Mouse (Mus musculus) T-helper 17 cell (primary cell): ENCODE results near the gene Slc39a11.

Source experiments
- in situ Hi-C, 2 experiments: fragments of 300-600 bp; cut with MboI, MseI; formaldehyde crosslinking; loops; 1 replicate in 1 of 2; 2 replicates in 1 of 2; pipeline ENCODE4 v1.15.1; 2025; ENCODE audit warnings: high pct_unique_total_duplicates in 2 of 2

The Slc39a11 gene

DNA sequence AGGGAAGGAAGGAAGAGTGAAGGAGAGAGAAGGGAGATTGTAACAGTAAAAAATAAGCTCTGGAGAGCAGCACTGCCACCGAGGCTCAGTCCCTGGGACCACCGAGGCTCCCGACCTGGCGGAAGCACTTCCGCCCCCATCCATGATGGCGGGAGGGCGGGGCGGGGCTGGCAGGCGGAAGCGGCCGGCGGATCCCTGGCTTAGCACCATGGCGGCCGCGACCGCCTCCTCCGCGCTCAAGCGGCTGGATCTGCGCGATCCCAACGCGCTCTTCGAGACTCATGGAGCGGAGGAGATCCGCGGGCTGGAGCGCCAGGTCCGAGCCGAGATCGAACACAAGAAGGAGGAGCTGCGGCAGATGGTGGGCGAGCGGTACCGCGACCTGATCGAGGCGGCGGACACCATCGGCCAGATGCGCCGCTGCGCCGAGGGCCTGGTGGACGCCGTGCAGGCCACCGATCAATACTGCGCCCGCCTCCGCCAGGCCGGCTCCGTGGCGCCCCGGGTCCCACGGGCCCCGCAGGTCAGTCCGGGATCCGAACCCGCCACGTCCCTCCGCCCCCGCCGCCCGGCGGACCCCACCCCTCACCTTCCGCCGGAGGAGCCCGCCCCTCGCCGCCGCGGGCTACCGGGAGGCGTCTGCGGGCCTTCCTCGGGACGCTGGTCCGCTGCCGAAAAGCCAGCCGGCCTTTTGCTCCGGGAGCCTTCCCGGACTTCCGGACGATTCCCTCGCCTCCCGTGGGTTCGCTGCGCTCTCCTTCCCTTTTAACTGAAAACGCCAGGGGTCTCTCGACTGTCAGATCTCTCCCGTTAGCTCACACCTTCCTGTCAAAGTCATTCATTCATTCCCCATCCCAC lies at the start of gene Slc39a11:
Gene Slc39a11 (minus strand): TSS at position 727 of the 858 bp plus-strand sequence.
- in situ Hi-C loops: loop anchor here (25.0 kb wide), 2 partner anchors 1013 to 1763 kb away; partner anchors contain the start of genes Atp5h (in 1 of the 2), Kctd2 (in 1 of the 2), Mrpl58 (in 1 of the 2) and Rpl38 (in 1 of the 2)

DNA sequence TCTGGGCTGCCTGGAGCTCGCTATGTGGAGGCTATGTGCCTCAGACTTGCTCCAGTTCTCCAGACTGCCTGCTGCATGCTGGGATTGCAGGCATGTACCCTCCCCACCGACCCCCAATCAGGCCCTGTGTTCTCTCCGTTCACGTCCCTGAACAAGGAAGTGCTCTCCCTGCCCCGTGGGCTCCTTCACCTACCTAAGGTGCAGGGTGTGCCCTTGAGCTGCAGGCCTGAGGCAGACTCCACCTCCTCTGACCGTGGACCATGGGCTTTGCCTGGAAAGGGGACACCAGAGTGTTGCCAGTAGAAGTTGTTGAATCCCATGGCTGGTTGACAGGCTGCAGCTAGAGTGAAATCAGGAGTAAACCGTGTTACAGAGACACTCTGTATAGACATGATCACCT lies 49.8 kb upstream of the Slc39a11 start:
- in situ Hi-C loops: loop anchor here (5.0 to 25.0 kb wide), 5 partner anchors 48 to 738 kb away; no protein-coding TSS in a partner anchor

GRCm38 (mm10) chr11:113698013-113698545 lies 48.2 kb upstream of the Slc39a11 start:
- in situ Hi-C loops: loop anchor here in 1 of 2 experiments (5.0 kb wide), 1 partner anchor 49 kb away; no protein-coding TSS in a partner anchor

DNA sequence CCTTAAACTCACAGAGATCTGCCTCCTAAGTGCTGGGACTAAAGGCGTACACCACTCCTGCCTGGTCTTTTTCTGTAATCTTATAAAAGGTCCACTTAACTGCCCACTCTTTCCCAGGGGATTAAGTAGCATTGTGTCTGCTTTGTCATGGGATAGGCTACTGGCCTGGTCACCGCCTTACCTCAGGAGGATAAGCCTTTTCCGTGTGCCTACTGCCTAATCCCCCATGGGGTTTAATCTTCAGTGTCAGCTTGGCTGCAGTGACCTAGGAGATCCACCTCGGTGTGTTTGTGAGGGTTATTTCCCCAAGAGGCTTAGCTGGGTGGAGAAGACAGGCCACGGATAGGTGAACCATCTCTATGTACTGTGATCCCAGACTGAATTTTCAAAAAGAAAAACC lies 47.7 kb upstream of the Slc39a11 start:
- in situ Hi-C loops: loop anchor here in 1 of 2 experiments (5.0 kb wide), 1 partner anchor 50 kb away; no protein-coding TSS in a partner anchor

DNA sequence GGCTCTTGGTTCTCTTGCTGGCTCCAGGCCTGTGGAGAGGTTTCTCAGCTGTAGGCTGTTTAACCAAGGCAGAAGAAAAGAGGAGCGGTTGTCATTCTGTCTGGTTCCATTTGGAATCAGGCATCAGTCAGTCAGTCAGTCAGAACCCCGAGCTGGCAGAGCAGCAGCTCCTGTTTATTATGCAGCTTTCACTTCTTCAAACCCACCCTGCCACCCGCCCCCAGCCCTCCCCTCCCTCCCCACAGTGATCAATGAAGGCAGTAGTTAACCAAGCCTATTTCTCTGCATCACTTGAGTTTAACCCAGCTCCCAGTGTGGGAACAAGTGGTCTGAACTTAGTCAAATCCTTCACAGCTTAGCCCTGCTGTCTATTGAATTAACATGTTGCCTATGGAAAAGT lies 42.0 kb upstream of the Slc39a11 start:
- in situ Hi-C loops: no loop called here

- in situ Hi-C loops: no loop called here
Observed at GRCm38 (mm10) chr11:113691318-113691717, 41.4 kb upstream of the Slc39a11 start.

DNA sequence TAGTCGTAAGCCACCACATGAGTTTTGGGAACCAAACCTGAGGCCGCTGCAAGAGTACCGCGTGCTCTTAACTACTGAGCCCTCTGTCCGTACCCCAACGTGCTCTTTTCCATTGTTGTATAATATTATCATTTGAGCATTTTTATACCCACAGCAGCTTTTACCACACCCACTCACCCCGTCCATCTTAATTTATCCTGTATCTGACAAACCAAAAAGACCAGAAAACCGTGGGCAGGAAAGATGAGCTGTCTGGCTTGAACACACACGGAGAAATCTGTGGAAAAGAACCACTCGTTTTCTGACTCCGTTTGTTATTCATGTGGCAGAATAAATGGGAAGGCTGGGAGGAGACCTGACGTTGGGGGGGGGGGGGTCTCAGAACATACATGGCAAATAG lies 40.6 kb upstream of the Slc39a11 start:
- in situ Hi-C loops: no loop called here

- in situ Hi-C loops: no loop called here
Observed at GRCm38 (mm10) chr11:113687031-113687430, 37.2 kb upstream of the Slc39a11 start.

DNA sequence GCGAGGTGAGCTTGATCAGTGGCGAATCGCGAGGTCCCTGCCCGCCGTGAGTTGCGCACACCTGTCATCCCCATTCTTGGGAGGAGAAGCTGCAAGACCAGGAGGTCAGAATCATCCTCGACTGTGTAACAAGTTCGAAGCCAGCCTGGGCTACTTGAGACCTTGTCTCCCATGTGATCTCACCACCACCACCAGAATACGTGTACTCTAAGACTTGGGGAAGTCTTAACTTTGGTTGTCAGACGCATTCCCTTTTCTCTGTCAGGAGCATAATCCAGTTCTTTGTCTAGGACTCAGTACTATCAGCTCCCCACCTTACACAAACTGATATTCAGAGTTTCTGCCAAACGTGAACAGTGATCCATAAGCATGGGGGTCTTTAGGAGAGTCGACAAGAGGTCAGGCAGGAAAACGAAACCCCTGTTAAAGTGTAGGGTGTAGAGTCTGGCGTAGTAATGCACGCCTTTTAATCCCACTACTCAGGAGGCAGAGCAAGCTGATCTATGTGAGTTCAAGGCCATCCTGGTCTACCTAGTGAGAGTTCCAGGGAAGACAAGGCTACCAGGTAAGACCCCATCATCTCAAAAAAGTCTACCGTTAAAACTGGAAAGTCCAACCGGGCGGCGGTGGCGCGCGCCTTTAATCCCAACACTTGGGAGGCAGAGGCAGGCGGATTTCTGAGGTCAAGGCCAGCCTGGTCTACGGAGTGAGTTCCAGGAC lies 35.0 kb upstream of the Slc39a11 start:
- in situ Hi-C loops: no loop called here

GRCm38 (mm10) chr11:113683957-113684706 lies 34.3 kb upstream of the Slc39a11 start, which contains the start of the genes Fam104a and D11Wsu47e:
TSS of gene Fam104a (minus strand) at chr11:113684155.
TSS of gene D11Wsu47e (plus strand) at chr11:113684412.
- in situ Hi-C loops: no loop called here

DNA sequence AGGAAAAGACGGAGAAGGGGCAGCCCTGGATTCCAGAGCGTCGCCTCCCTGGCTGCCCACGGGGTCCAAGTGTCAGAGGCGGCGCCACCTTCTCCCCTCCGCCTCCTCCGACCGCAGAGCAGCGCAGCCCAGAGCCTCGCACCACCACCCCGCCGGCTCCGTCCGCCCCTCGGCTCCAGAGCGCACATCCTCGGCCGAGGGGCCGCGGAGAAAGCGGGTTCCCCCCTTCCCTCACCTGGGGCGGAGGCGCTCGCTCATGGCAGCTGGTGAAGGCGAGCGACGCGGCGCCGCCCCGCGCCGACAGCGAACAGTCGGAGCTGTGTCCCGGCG lies 33.7 kb upstream of the Slc39a11 start:
- in situ Hi-C loops: no loop called here

GRCm38 (mm10) chr11:113682897-113683626 lies 33.2 kb upstream of the Slc39a11 start:
- in situ Hi-C loops: no loop called here

- in situ Hi-C loops: no loop called here
Observed at GRCm38 (mm10) chr11:113681979-113682378, 32.1 kb upstream of the Slc39a11 start.

DNA sequence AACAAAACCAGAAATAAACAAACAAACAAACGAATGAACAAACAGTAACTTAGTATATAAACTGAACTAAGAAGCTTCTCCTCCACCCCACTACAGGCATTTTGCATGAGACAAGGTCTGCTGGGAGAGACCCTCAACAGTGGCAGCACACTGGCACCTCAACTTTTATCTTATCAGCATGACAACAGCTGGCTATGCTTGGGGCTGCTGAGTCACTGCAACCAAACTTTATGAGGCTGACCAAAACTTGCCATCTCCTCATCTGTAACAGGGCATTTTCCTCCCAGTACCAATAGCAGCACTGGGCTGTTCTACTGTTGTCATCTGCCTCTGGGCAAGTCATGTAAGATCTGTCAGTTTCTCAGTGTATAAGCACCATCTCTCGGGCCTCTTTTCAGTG lies 31.1 kb upstream of the Slc39a11 start:
- in situ Hi-C loops: no loop called here

DNA sequence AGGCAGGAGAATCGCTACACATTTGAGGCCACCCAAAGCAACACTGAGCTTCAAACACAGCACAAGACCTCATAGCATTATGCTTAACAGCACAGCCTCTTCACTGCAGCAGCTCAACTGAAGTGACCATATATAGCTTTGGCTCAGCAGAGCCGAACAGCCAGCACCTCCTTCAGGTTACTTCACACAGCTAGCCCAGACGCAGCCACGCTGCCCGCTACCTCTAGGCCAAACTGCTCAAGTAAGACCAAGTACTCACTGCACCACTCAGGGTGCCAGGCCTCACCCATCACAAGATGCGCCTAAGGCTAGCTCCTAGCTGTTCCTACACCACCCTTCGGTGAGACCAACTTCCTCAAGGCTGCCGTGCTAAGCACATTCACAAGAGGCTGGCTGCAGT lies 28.5 kb upstream of the Slc39a11 start:
- in situ Hi-C loops: no loop called here

DNA sequence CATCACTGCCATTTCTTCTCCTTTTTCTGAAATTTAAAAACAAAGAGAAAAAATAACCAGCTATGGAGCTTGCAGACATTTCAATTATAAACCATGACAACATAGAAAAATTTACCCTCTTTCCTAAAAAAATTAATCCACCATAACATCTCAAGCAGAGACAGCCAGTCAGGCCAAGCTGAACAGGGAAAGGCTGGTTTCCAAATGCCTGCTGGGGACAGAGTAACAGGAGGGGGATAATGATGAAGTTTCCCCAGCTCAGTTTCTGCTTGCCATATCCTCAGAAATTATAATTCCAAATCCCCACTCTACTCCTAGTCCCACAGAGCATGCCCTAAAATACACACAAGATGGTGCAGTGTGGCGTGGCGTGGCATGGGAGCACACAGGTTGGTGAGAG lies 27.5 kb upstream of the Slc39a11 start:
- in situ Hi-C loops: no loop called here

DNA sequence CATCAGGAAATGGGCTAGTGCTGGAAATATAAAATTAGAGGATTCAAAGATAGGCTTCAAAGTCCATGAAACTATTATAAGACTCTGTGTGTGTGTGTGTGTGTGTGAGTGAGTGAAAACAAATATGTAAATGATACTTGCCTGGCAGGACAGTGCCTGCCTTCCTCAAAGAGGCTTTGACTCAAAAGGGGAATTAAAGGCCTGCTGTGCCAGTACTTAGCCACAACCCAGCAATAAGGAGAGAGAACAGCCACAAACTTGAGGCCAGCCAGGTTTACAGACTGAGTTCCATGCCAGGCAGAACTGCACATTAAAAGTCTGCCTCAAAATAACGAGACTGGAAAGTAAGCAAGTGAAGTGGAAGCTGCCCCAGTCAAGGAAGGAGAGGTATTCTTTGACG lies 27.0 kb upstream of the Slc39a11 start:
- in situ Hi-C loops: no loop called here

DNA sequence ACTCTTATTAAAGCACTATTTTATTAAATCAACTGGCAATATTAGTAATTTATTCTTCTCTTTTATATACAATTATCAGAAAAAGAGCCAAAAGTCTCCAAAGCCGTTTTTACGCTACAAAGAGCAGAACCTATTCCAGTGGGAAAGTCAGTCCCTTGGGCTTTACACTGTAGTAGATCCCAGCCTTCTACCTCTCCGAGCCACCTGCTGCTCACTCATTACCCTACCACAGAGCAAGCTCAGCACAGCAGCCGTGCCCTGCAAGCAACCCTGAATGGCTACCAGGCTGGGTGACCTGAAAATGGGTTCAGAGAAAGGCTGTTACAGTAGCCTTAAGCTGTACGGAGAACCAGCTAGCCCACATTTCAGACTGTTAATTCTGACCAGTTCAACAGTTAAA lies 24.7 kb upstream of the Slc39a11 start:
- in situ Hi-C loops: loop anchor here (25.0 kb wide), 2 partner anchors 988 to 1738 kb away; partner anchors contain the start of genes Atp5h (in 1 of the 2), Kctd2 (in 1 of the 2), Mrpl58 (in 1 of the 2) and Rpl38 (in 1 of the 2)

GRCm38 (mm10) chr11:113673614-113674013 lies 23.7 kb upstream of the Slc39a11 start:
- in situ Hi-C loops: loop anchor here (25.0 kb wide), 2 partner anchors 989 to 1739 kb away; partner anchors contain the start of genes Atp5h (in 1 of the 2), Kctd2 (in 1 of the 2), Mrpl58 (in 1 of the 2) and Rpl38 (in 1 of the 2)

GRCm38 (mm10) chr11:113669711-113670110 lies 19.8 kb upstream of the Slc39a11 start:
- in situ Hi-C loops: loop anchor here (25.0 kb wide), 2 partner anchors 993 to 1743 kb away; partner anchors contain the start of genes Atp5h (in 1 of the 2), Kctd2 (in 1 of the 2), Mrpl58 (in 1 of the 2) and Rpl38 (in 1 of the 2)
